Mouse (Mus musculus) heart, postnatal 0 days (tissue): Measurements from ENCODE around the gene Alox5ap.
A peak's percentile ranks its signal among the peaks of the same experiment; 100 is the strongest.

Source experiments
- CTCF ChIP-seq: IDR thresholded peaks from 2 replicates; pipeline ENCODE4 v1.5.1; 2016; ENCODE audit warnings: antibody characterized with exemption, control low read depth, low read depth
- EP300 ChIP-seq: IDR thresholded peaks from 2 replicates; pipeline ENCODE4 v1.6.1; 2016; ENCODE audit warnings: antibody characterized with exemption, low read depth

DNA sequence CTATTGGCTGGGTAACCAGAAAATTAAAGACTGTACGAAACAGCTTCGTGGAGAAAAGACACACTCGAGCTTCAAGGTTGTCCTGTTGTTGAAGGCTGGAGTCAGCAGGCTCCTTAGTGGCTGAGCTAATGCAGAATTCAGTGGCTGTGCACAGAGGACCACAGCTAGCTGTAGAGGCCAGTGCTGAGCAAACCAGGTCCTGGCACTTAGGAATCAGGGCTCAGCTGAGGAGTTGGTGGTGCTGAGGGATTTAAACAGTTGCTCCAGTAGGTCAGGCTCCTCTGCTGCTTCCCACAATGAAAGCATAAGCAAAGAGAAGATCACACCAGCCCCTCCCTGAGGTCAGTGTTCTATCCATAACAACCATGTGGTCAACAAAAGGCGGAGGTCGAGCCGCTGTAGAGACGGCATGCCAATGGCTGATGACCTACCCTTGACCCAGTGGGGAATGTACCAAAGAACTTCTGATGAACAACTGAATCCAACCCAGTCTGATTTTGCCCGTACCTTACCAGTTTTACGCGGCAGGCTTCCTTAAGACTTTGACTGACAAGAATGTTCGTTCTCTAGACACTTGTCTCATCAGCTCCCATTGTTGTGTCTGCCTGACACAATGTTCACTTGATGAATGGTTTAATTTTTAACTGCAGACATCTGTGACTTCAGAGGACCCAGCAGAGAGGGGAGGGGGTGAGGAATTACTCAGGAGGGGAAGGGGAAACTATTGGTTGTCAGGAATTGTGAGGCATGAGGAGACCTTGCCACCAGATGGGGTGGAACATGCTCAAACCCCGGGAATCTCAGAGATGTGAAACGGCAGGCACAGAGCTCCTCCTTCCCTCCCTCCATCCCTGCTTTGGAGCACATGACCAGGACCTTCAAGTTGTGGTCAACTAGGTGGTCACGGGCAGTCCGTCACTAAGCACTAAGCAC, 57.6 kb downstream of the Alox5ap start:
- TF ChIP-seq CTCF (peak; percentile 11; the same call in 1 of the 2 replicates), EP300 (no peak)
